Mouse (Mus musculus) frontal cortex, postnatal 25 days (tissue): ENCODE measurements at regions not wholly inside any gene's neighbourhood (a gene's known extent, or its start where the extent isn't known, plus 50 kb on each side); places are given as distances from the start of the nearest gene placed in this dataset.

Source experiments
- DNase-seq, 2 experiments: peaks; one replicate each; pipeline ENCODE4 v3.0.0; 2022; ENCODE audit warnings: low spot score in 2 of 2

GRCm38 (mm10) chr14:79854216-79854615, 83.1 kb upstream of the Pcdh8 start:
- DNase-seq, result no peak

- DNase-seq, result no peak
Measured at GRCm38 (mm10) chr14:79852683-79853082, 81.6 kb upstream of the Pcdh8 start.

- DNase-seq, result no peak
Measured at GRCm38 (mm10) chr14:79851795-79852194, 80.7 kb upstream of the Pcdh8 start.

GRCm38 (mm10) chr14:79851231-79851630, 80.1 kb upstream of the Pcdh8 start:
- no peak for DNase-seq

- DNase-seq, result no peak
Measured at GRCm38 (mm10) chr14:79849617-79850435, 78.7 kb upstream of the Pcdh8 start.

GRCm38 (mm10) chr14:79848116-79848515, 77.0 kb upstream of the Pcdh8 start:
- no peak for DNase-seq

GRCm38 (mm10) chr14:79844306-79844705, 73.2 kb upstream of the Pcdh8 start:
- DNase-seq, result no peak

- no peak for DNase-seq
Measured at GRCm38 (mm10) chr14:79843135-79843550, 72.0 kb upstream of the Pcdh8 start.

- DNase-seq, result no peak
Measured at GRCm38 (mm10) chr14:79842734-79843133, 71.6 kb upstream of the Pcdh8 start.

- no peak for DNase-seq
Measured at GRCm38 (mm10) chr14:79837101-79837500, 66.0 kb upstream of the Pcdh8 start.

GRCm38 (mm10) chr14:79836186-79836585, 65.1 kb upstream of the Pcdh8 start:
- no peak for DNase-seq

- DNase-seq, result no peak
Measured at GRCm38 (mm10) chr14:79824670-79825446, 53.7 kb upstream of the Pcdh8 start.

GRCm38 (mm10) chr14:79822453-79823117, 51.5 kb upstream of the Pcdh8 start:
- DNase-seq, result no peak

- DNase-seq, result no peak
Measured at GRCm38 (mm10) chr14:79822011-79822435, 50.9 kb upstream of the Pcdh8 start.

- no peak for DNase-seq
Measured at GRCm38 (mm10) chr14:79821352-79822010, 50.4 kb upstream of the Pcdh8 start.
